Mouse (Mus musculus) thymus, postnatal 0 days (tissue): ENCODE results near the gene Angptl8. TPM values are rescaled to one million over a fixed set of nuclear protein-coding genes. Genes with fewer than 3 reads are reported as not detected.
"Not testable (repeated sequence)": the region's sequence is repeated elsewhere in the genome, so short reads cannot be mapped to it uniquely, and the experiment has no call there.

Experiments used
- DNase-seq: peaks from one replicate; pipeline ENCODE4 v3.0.0-alpha.2; 2015; ENCODE audit warnings: low spot score
- polyA plus RNA-seq: library from polyadenylated mRNA; unstranded; fragments of >200 nt; fragmentation: Nextera tagmentation; extraction: Ambion mirVana; gene quantifications from 2 replicates; pipeline ENCODE4 v1.2.1, GENCODE M21; 2015

Gene Angptl8
- polyA plus RNA-seq, 1 experiment from 2014 or later = 0.16 TPM

DNA sequence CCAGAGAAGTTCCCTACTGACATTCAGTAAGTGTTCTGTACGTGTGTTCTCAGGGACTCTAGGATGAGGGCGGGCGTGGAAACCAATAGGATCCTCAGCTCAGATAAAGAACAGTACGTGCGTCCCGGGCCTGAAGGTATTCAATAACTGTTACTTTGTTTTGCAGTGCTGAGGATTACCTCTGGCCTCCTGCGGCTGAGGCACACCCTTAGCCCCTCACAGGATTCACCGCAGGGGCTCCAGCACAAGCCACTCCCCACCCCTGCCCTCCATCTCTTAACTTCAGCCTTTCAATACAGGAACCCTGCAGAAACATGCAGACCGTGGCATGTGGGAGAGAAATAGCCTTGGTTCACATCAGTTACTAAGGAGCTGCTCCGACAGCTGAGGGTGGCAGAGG lies 12.6 kb downstream of the Angptl8 start:
- DNase-seq = no peak

DNA sequence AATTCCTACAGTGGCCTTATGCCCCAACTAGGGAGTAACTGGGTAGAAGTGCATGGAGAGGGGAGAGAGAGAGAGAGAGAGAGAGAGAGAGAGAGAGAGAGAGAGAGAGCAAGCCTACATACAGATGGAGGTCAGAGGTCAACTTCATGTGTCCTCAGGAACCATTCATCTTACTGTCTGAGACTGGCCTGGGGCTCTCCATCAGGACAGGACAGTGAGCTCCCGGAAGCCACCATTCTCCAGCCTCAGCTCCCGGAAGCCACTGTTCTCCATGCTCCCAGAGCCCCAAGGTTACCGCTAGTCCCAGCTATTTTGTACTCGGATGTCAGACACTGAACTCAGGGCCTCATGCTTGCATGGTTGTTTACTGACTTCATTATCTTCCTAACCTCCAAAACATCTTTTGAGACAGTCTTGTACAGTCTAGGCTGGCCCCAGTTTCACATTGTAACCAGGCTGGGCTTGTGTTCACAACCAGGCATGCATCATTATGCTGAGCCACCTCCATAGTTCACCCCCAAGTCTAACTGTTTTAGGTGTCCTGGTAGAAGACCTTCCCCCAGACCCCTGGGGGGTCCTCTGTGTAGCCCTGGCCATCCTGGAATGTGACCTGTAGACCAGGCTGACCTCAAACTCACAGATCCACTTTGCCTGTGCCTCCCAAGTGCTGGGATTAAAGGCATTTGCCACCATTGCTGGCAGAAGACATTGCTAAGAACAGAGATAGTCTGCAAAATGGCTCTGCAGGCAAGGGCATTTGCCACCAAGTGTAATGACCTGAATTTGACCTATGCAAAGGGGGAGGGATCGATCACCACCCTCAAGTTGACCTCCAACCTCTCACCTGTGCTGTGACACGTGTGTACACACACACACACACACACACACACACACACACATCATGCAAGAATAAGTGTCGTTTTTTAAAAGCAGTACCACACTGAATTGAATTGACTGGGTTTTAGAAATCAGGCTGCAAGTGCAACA lies 14.7 kb downstream of the Angptl8 start:
- DNase-seq = no peak

DNA sequence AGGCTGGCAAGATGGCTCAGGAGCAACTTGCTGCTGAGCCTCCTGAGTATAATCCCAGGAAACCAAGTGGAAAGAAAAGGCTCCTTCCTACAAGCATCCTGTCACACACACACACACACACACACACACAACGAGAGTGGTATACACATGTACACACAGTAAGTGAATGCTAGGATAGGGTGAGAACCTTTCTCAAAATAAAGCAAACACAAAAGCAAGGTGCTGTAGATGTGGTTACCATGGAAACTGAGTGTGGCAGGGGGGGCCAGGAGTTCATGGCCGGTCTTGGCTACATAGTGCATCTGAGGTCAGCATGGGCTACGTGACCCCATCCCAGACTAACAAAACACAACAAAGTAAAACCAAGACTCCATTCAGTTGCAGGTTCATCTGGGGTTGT lies 15.8 kb downstream of the Angptl8 start:
- no peak for DNase-seq

- peak; percentile 84 for DNase-seq
Observed at GRCm38 (mm10) chr9:21852128-21853091, 17.1 kb downstream of the Angptl8 start, which contains the start of gene Dock6. TSS of gene Dock6 (minus strand) at chr9:21852635.

GRCm38 (mm10) chr9:21853961-21854360 lies 18.7 kb downstream of the Angptl8 start:
- DNase-seq = no peak

DNA sequence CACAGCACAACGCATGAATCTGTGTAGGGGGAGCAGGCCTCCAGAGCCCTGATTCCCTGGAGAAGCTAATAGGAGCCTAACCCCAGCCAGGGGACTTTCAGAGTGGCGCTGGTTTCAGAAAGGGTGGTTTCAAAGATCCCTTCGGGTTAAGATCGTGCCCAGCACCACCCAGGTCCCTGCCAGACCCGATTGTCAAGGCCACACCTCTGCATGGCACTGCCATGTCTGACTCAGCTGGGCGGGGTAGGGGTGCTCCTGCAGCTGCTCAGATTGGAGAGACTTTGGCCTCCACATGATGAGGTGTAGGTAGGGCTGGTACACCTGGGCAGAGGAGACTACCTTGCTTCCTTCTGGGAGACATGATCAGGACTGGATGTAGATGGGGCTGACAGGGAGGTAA lies 19.6 kb downstream of the Angptl8 start:
- no peak for DNase-seq

DNA sequence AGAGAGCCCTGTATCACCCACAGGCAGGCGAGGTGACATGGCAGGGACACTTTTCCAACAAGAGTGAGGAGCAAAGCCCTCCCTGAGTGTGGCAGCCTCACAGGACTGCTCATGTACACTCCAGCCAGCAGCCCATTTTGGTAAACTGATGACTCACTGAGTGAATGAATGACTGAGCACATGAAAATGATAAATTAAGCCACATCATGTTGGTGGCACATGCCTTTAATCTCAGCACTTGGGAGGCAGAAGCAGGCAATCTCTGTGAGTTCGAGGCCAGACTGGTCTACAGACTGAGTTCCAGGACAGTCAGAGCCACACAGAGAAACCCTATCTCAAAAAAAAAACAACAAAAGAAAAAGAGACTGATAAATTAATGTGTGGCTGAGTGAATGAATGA lies 22.2 kb downstream of the Angptl8 start:
- no peak for DNase-seq

DNA sequence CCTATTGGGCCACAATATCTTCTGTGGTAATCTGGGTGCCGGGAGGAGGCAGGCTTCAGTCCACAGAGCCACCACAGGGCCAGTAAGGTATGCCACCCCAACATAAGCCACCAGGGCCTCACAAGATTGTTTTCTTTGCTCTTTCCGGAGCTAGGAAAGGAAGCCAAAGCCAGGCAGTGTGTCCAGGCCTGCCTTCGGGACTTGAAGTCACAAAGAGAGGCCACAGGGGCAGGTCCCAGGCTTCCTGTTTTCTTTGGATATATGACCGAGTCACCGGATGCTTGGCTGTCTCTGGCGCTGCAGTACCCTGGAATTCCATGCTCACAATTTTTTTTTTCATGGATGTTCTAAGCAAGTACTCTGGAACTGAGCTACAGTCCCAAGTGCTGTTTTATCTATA lies 22.8 kb downstream of the Angptl8 start:
- DNase-seq = no peak

GRCm38 (mm10) chr9:21859606-21860005 lies 24.3 kb downstream of the Angptl8 start:
- DNase-seq = no peak

DNA sequence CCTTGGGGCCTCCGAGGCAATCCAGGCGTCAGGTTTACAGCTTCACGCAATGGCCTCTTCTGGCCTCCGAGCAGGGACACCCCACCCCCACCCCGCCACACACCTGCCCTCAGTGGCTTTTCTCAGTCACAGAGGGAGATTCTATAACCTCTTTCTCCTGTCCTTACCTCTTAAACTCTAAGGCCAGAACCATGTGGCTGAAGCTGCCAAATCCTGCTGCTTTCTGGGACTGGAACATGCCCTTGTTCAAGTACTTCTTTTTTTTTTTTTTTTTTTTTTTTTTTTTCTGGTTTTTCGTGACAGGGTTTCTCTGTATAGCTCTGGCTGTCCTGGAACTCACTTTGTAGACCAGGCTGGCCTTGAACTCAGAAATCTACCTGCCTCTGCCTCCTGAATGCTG lies 25.0 kb downstream of the Angptl8 start:
- DNase-seq = not testable (repeated sequence)

GRCm38 (mm10) chr9:21862181-21862580 lies 26.9 kb downstream of the Angptl8 start:
- no peak for DNase-seq

- no peak for DNase-seq
Observed at GRCm38 (mm10) chr9:21865673-21866398, 30.5 kb downstream of the Angptl8 start.

- DNase-seq = no peak
Observed at GRCm38 (mm10) chr9:21866641-21867040, 31.3 kb downstream of the Angptl8 start.

- DNase-seq = no peak
Observed at GRCm38 (mm10) chr9:21867726-21868125, 32.4 kb downstream of the Angptl8 start.

DNA sequence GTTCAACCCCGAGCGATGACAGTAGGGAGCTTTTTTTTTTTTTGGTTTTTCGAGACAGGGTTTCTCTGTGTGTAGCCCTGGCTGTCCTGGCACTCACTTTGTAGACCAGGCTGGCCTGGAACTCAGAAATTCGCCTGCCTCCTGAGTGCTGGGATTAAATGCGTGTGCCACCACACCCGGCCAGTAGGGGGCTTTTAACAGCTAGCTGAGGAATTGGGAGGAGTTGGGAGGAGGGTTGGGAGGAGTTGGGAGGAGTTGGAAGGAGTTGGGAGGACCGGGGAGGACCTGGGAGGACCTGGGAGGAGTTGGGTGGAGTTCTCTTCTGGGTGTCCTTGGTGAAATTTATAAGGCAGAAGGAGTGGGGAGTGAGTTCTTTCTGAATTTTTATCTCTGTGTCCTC lies 34.0 kb downstream of the Angptl8 start:
- DNase-seq = not testable (repeated sequence)

DNA sequence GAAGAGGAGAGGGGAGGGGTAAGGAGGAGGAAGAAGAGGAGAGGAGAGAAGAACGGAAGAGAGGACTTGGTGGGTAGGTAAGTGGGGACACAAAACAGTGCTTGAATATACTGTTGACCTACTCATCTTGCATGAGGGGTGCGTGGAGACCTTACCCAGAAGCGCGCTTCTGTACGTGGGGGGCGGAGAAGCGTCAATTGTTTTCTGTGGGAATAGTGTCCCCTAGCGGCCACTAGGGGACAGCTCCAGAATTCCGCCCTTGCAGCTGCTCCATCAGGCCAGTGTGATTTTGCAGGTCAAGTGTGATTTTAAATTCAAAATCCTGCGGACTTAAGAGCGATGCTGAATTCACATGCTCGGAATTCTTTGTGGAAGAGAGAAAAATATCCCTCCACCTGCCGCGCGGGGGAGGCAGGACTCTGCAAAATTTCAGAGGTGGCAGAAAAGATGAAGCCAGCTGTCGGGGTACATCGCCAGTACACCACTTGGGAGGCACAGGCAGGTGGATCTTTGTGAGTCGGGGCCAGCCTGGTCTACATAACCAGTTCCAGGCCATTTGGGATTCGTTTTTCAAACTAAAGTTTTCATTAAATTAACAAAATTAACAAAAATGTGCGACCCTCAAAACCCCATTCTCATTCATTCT lies 35.7 kb downstream of the Angptl8 start:
- DNase-seq = peak; percentile 65

GRCm38 (mm10) chr9:21872204-21872603 lies 36.9 kb downstream of the Angptl8 start:
- DNase-seq = no peak

DNA sequence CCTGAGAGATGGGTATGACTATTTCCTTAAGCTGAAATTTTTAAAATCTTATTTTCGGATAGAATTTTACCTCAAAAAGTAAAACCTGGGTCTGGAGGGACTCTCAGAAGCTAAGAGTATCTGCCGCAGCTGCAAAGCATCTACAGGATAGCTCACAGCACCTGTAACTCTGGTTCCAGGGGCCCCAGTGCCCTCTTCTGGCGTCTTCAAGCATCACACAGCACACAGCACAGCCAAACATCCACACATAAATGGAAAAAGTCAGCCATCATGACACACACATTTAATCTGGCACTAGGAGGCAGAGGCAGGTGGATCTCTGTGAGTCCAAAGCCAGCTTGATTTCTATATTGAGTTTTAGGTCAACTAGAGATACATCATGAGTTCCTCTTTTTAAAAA lies 41.3 kb downstream of the Angptl8 start:
- peak; percentile 12 for DNase-seq
